33 mouse cellular contexts compared by ENCODE assay signal in genomic region chr17:28537881-28538280, GRCm38 (mm10). TPM values are rescaled to one million over a fixed set of nuclear protein-coding genes. Genes with fewer than 3 reads are reported as not detected.
DNase-seq lines count a peak whose midpoint lies in the region; ATAC-seq and TF ChIP-seq lines count a peak whose summit lies in the region.
"Had no signal": no experiment of that assay in that cellular context is flagged by ENCODE, and none has a peak within 500 bp of the region (broad histone marks: within the 10 kb centered on the region; RNA-seq: fewer than 3 reads in every experiment).

No protein-coding gene starts in this region.

- WGBS in midbrain, postnatal 0 days, result 50% methylated on average over 12 of the region's 12 CpGs
- 50% methylated on average over 12 of the region's 12 CpGs for WGBS in midbrain, embryonic 11.5 days

- no peak for DNase-seq in layer of hippocampus, adult 2 months (ENCODE audit: low spot score in 2 of 2)
- no peak for DNase-seq in layer of hippocampus, postnatal 36 days
- no peak for DNase-seq in midbrain, postnatal 0 days (ENCODE audit: low spot score)
- DNase-seq in midbrain, embryonic 11.5 days (ENCODE audit: low spot score, missing footprints), result no peak
- DNase-seq in ES-E14 (ENCODE audit: low read depth, low spot score), result no peak
- DNase-seq in induced T-regulatory cell, adult 2 months (ENCODE audit: low read depth), result peak; percentile 25
- DNase-seq in gastrocnemius, postnatal 25 days, result no peak
- DNase-seq: adrenal gland, postnatal 10 days; cerebellum, adult 2 months; gastrocnemius, adult 2 months; heart, postnatal 36 days; lung, postnatal 14 days; midbrain, embryonic 14.5 days; retina, postnatal 1 day; right cerebral cortex, postnatal 25 days; spleen, adult 18-20 months; thymus, postnatal 36 days had no signal

- no peak overlapping the region for H3K27ac ChIP-seq in layer of hippocampus, adult 2 months
- no peak overlapping the region for H3K27ac ChIP-seq in midbrain, postnatal 0 days (ENCODE audit: low read depth, low read length)
- no peak overlapping the region for H3K27ac ChIP-seq in midbrain, embryonic 11.5 days (ENCODE audit: low read depth, low read length)
- H3K27ac ChIP-seq in ES-E14 (ENCODE audit: insufficient read depth, low read depth, low read length, poor library complexity, severe bottlenecking), result no peak overlapping the region
- H3K27ac ChIP-seq: forebrain, embryonic 13.5 days; gastrocnemius, adult 2 months; heart, embryonic 15.5 days; hindbrain, embryonic 14.5 days; limb, embryonic 12.5 days; neural tube, embryonic 13.5 days had no signal

- H3K9ac ChIP-seq in midbrain, postnatal 0 days (replicated peaks; ENCODE audit: low read length, poor library complexity, severe bottlenecking), result no peak overlapping the region
- H3K9ac ChIP-seq in midbrain, embryonic 11.5 days (ENCODE audit: low read length), result no peak overlapping the region
- H3K9ac ChIP-seq in ES-E14 (ENCODE audit: insufficient read depth, low read depth, low read length, poor library complexity, severe bottlenecking), result no peak overlapping the region
- H3K9ac ChIP-seq: forebrain, embryonic 13.5 days; heart, embryonic 15.5 days; hindbrain, embryonic 14.5 days; limb, embryonic 12.5 days; neural tube, embryonic 13.5 days had no signal

- H3K4me3 ChIP-seq in layer of hippocampus, adult 2 months, result no peak overlapping the region
- no peak overlapping the region for H3K4me3 ChIP-seq in midbrain, postnatal 0 days (ENCODE audit: low read depth, low read length)
- no peak overlapping the region for H3K4me3 ChIP-seq in midbrain, embryonic 11.5 days (ENCODE audit: low read depth, low read length)
- peak overlapping the region; percentile 27 to 46; a peak in 3 of 4 replicates for H3K4me3 ChIP-seq in ES-E14 (ENCODE audit: insufficient read depth in 1 of 2, low read depth in 1 of 2, low read length in 2 of 2, poor library complexity in 1 of 2, severe bottlenecking in 1 of 2)
- H3K4me3 ChIP-seq: forebrain, embryonic 13.5 days; gastrocnemius, adult 2 months; heart, embryonic 15.5 days; limb, embryonic 12.5 days; megakaryocyte, embryonic 14.5 days; neural tube, embryonic 13.5 days had no signal

- in situ Hi-C loops in ES-E14 (cut with MboI; ENCODE audit: low sequenced_read_pairs in 2 of 2, unreplicated experiment in 2 of 2), result loop anchor here in 1 of 2 experiments (10.0 kb wide), 1 partner anchor 153 kb away; no protein-coding TSS in a partner anchor

- ATAC-seq in midbrain, postnatal 0 days (ENCODE audit: low FRiP score), result no peak
- ATAC-seq in midbrain, embryonic 11.5 days (ENCODE audit: low FRiP score), result no peak
- ATAC-seq: activated CD4-positive, CD25-positive, alpha-beta regulatory T cell, adult 4 months; forebrain, embryonic 13.5 days; intestine, embryonic 16.5 days; Patski had no signal

- H3K9me3 ChIP-seq in midbrain, postnatal 0 days (ENCODE audit: low read length), result peaks cover 18% of the 10 kb centered on the region
- no peaks in the 10 kb centered on the region for H3K9me3 ChIP-seq in midbrain, embryonic 11.5 days (ENCODE audit: control insufficient read depth, low read length)
- H3K9me3 ChIP-seq in ES-E14 (ENCODE audit: control insufficient read depth, insufficient read depth, low read depth, low read length), result no peaks in the 10 kb centered on the region
- H3K9me3 ChIP-seq: heart, embryonic 15.5 days had no signal

- no peaks in the 10 kb centered on the region for H3K36me3 ChIP-seq in midbrain, postnatal 0 days (ENCODE audit: insufficient read depth, low read length)
- H3K36me3 ChIP-seq in midbrain, embryonic 11.5 days (ENCODE audit: control insufficient read depth, insufficient read depth, low read length), result no peaks in the 10 kb centered on the region
- H3K36me3 ChIP-seq in ES-E14 (ENCODE audit: control insufficient read depth, insufficient read depth, low read length, poor library complexity, severe bottlenecking), result no peaks in the 10 kb centered on the region
- H3K36me3 ChIP-seq: heart, embryonic 15.5 days; limb, embryonic 12.5 days; neural tube, embryonic 13.5 days had no signal

- no peaks in the 10 kb centered on the region for H3K4me1 ChIP-seq in midbrain, postnatal 0 days (ENCODE audit: insufficient read depth, low read length)
- no peaks in the 10 kb centered on the region for H3K4me1 ChIP-seq in midbrain, embryonic 11.5 days (ENCODE audit: control insufficient read depth, insufficient read depth, low read length)
- H3K4me1 ChIP-seq in ES-E14 (ENCODE audit: control insufficient read depth in 2 of 2, insufficient read depth in 2 of 2, low read length in 2 of 2, poor library complexity in 1 of 2), result peaks cover 0 to 9% of the 10 kb centered on the region in 2 experiments; a peak in 1 of 4 replicates
- H3K4me1 ChIP-seq: forebrain, embryonic 13.5 days; heart, embryonic 15.5 days; limb, embryonic 12.5 days; megakaryocyte, embryonic 14.5 days; neural tube, embryonic 13.5 days had no signal

- TF ChIP-seq CTCF in layer of hippocampus, adult 2 months (conservative IDR thresholded peaks at IDR 0.05), result peak; percentile 45
- 0 out of 2 replicates have a peak, but pooled peaks have one; percentile 2 for TF ChIP-seq CTCF in midbrain, postnatal 0 days (IDR thresholded peaks at IDR 0.05)

- no peak overlapping the region for H3K4me2 ChIP-seq in midbrain, postnatal 0 days (ENCODE audit: low read depth, low read length, poor library complexity, severe bottlenecking)
- H3K4me2 ChIP-seq in midbrain, embryonic 11.5 days, result no peak overlapping the region
- H3K4me2 ChIP-seq: forebrain, embryonic 13.5 days; heart, embryonic 15.5 days; hindbrain, embryonic 14.5 days; limb, embryonic 12.5 days; neural tube, embryonic 13.5 days had no signal

- no peaks in the 10 kb centered on the region; the same call in 1 of the 2 replicates for H3K27me3 ChIP-seq in midbrain, postnatal 0 days (ENCODE audit: insufficient read depth, low read length)
- no peaks in the 10 kb centered on the region for H3K27me3 ChIP-seq in midbrain, embryonic 11.5 days (ENCODE audit: control insufficient read depth, insufficient read depth, low read length)
- H3K27me3 ChIP-seq: neural tube, embryonic 13.5 days; Patski had no signal

TF ChIP-seq in ES-E14, 5 proteins besides CTCF, POLR2A, EP300 and RAD21:
- TF ChIP-seq ZC3H11A (IDR thresholded peaks at IDR 0.05; ENCODE audit: borderline replicate concordance, low read depth, low read length), result peak; percentile 35; the same call in 1 of the 2 replicates
- TF ChIP-seq MAFK (IDR thresholded peaks at IDR 0.05; ENCODE audit: insufficient read depth, low read depth, low read length), result no peak
TF ChIP-seq in ES-E14: peak in this region for 1.

RNA-seq across cellular contexts. Expression of gene Armc12, which starts 7.3 kb away (rescaled TPM):
- total RNA-seq in layer of hippocampus, adult 2 months (2021), result not detected
- total RNA-seq in layer of hippocampus, postnatal 36 days (2021), result not detected
- not detected in 2 replicates for total RNA-seq in midbrain, postnatal 0 days (2014; rRNA removed)
- not detected in 2 replicates for polyA plus RNA-seq in midbrain, postnatal 0 days (2015; fragmentation: Nextera tagmentation; extraction: Ambion mirVana)
- not detected in 2 replicates for polyA plus RNA-seq in midbrain, embryonic 11.5 days (2014; fragmentation: Nextera tagmentation; extraction: Ambion mirVana)
- total RNA-seq in ES-E14 (2012; rRNA removed), result not detected in 2 replicates
- not detected for total RNA-seq in gastrocnemius, postnatal 25 days (2021)
- total RNA-seq: adrenal gland, postnatal 10 days; gastrocnemius, adult 2 months; heart, postnatal 36 days; layer of hippocampus, adult 18-20 months; left cerebral cortex, postnatal 14 days had no signal
- polyA plus RNA-seq: activated CD4-positive, CD25-positive, alpha-beta regulatory T cell, adult 4 months; C2C12; cerebellum, adult 2 months; embryonic facial prominence, embryonic 14.5 days; forebrain, embryonic 13.5 days; heart, embryonic 15.5 days; hindbrain, embryonic 14.5 days; intestine, embryonic 16.5 days; kidney, embryonic 16.5 days; limb, embryonic 12.5 days; liver, embryonic 16.5 days; midbrain, embryonic 14.5 days; neural tube, embryonic 13.5 days; Patski had no signal

RNA-seq across cellular contexts. Expression of gene Clpsl2, which starts 11.3 kb away (rescaled TPM):
- not detected for total RNA-seq in layer of hippocampus, adult 2 months (2021)
- total RNA-seq in layer of hippocampus, postnatal 36 days (2021), result not detected
- total RNA-seq in midbrain, postnatal 0 days (2014; rRNA removed), result not detected in 2 replicates
- not detected in 2 replicates for polyA plus RNA-seq in midbrain, postnatal 0 days (2015; fragmentation: Nextera tagmentation; extraction: Ambion mirVana)
- polyA plus RNA-seq in midbrain, embryonic 11.5 days (2014; fragmentation: Nextera tagmentation; extraction: Ambion mirVana), result not detected in 2 replicates
- total RNA-seq in ES-E14 (2012; rRNA removed), result not detected in 2 replicates
- total RNA-seq in gastrocnemius, postnatal 25 days (2021), result not detected
- total RNA-seq: adrenal gland, postnatal 10 days; gastrocnemius, adult 2 months; heart, postnatal 36 days; layer of hippocampus, adult 18-20 months; left cerebral cortex, postnatal 14 days had no signal
- polyA plus RNA-seq: activated CD4-positive, CD25-positive, alpha-beta regulatory T cell, adult 4 months; C2C12; cerebellum, adult 2 months; embryonic facial prominence, embryonic 14.5 days; forebrain, embryonic 13.5 days; heart, embryonic 15.5 days; hindbrain, embryonic 14.5 days; intestine, embryonic 16.5 days; kidney, embryonic 16.5 days; limb, embryonic 12.5 days; liver, embryonic 16.5 days; midbrain, embryonic 14.5 days; neural tube, embryonic 13.5 days; Patski had no signal

RNA-seq across cellular contexts. Expression of gene Fkbp5, which starts 20.6 kb away (rescaled TPM):
- 10 to 100 TPM; 80.8 to 90.5 TPM for total RNA-seq in layer of hippocampus, adult 2 months (2021)
- 10 to 100 TPM; 67.0 to 92.3 TPM for total RNA-seq in layer of hippocampus, postnatal 36 days (2021)
- 29.9 and 31.9 TPM in 2 replicates for total RNA-seq in midbrain, postnatal 0 days (2014; rRNA removed)
- 19.9 and 22.5 TPM in 2 replicates for polyA plus RNA-seq in midbrain, postnatal 0 days (2015; fragmentation: Nextera tagmentation; extraction: Ambion mirVana)
- 9.8 and 10.9 TPM in 2 replicates for polyA plus RNA-seq in midbrain, embryonic 11.5 days (2014; fragmentation: Nextera tagmentation; extraction: Ambion mirVana)
- total RNA-seq in ES-E14 (2012; rRNA removed), result 43.6 and 45.7 TPM in 2 replicates
- total RNA-seq in gastrocnemius, postnatal 25 days (2021), result 10 to 100 TPM; 61.0 to 63.6 TPM

RNA-seq across cellular contexts. Expression of gene Clps, which starts 22.7 kb away (rescaled TPM):
- not detected for total RNA-seq in layer of hippocampus, adult 2 months (2021)
- total RNA-seq in layer of hippocampus, postnatal 36 days (2021), result not detected
- total RNA-seq in midbrain, postnatal 0 days (2014; rRNA removed), result not detected in 2 replicates
- polyA plus RNA-seq in midbrain, postnatal 0 days (2015; fragmentation: Nextera tagmentation; extraction: Ambion mirVana), result not detected in 2 replicates
- not detected in 2 replicates for polyA plus RNA-seq in midbrain, embryonic 11.5 days (2014; fragmentation: Nextera tagmentation; extraction: Ambion mirVana)
- total RNA-seq in ES-E14 (2012; rRNA removed), result 2.5 and 2.9 TPM in 2 replicates
- total RNA-seq in gastrocnemius, postnatal 25 days (2021), result not detected
- total RNA-seq: adrenal gland, postnatal 10 days; gastrocnemius, adult 2 months; heart, postnatal 36 days; layer of hippocampus, adult 18-20 months; left cerebral cortex, postnatal 14 days had no signal
- polyA plus RNA-seq: activated CD4-positive, CD25-positive, alpha-beta regulatory T cell, adult 4 months; C2C12; embryonic facial prominence, embryonic 14.5 days; hindbrain, embryonic 14.5 days; kidney, embryonic 16.5 days; limb, embryonic 12.5 days; midbrain, embryonic 14.5 days; neural tube, embryonic 13.5 days; Patski had no signal

RNA-seq across cellular contexts. Expression of gene Lhfpl5, which starts 37.6 kb away (rescaled TPM):
- total RNA-seq in layer of hippocampus, adult 2 months (2021), result 1 to 10 TPM; 3.7 to 5.4 TPM
- 1 to 10 TPM; 3.6 to 4.0 TPM for total RNA-seq in layer of hippocampus, postnatal 36 days (2021)
- total RNA-seq in midbrain, postnatal 0 days (2014; rRNA removed), result 22.8 and 28.6 TPM in 2 replicates
- 21.0 and 25.5 TPM in 2 replicates for polyA plus RNA-seq in midbrain, postnatal 0 days (2015; fragmentation: Nextera tagmentation; extraction: Ambion mirVana)
- polyA plus RNA-seq in midbrain, embryonic 11.5 days (2014; fragmentation: Nextera tagmentation; extraction: Ambion mirVana), result 1.4 and 2.0 TPM in 2 replicates
- total RNA-seq in ES-E14 (2012; rRNA removed), result 0.76 and 1.7 TPM in 2 replicates
- not detected for total RNA-seq in gastrocnemius, postnatal 25 days (2021)
- total RNA-seq: gastrocnemius, adult 2 months; heart, postnatal 36 days had no signal
- polyA plus RNA-seq: gonadal fat pad, adult 2 months had no signal

Comparison
In these comparisons a context has a peak if more than half of its experiments do, and no peak if none do; other contexts are left out.
1. H3K4me3 ChIP-seq: peak in ES-E14 (2 of 2); none in layer of hippocampus, adult 2 months (single experiment), midbrain, postnatal 0 days (single experiment) and midbrain, embryonic 11.5 days (single experiment).